Mouse (Mus musculus) kidney, adult 2 months (tissue): ENCODE measurements at regions not wholly inside any gene's neighbourhood (a gene's known extent, or its start where the extent isn't known, plus 50 kb on each side); places are given as distances from the start of the nearest gene placed in this dataset.

Experiments used
- CTCF ChIP-seq: fragments of 200-500 bp; conservative IDR thresholded peaks from 2 replicates; pipeline ENCODE4 v1.5.1; 2011; ENCODE audit warnings: low read depth, mild to moderate bottlenecking, control low read depth, low read length, moderate library complexity, mixed read lengths; ENCODE audit not compliant: insufficient read depth, insufficient read length
- POLR2A ChIP-seq: fragments of 200-500 bp; IDR thresholded peaks from one replicate; pipeline ENCODE4 v1.6.1; 2011; ENCODE audit warnings: low read depth, low read length, control low read depth

DNA sequence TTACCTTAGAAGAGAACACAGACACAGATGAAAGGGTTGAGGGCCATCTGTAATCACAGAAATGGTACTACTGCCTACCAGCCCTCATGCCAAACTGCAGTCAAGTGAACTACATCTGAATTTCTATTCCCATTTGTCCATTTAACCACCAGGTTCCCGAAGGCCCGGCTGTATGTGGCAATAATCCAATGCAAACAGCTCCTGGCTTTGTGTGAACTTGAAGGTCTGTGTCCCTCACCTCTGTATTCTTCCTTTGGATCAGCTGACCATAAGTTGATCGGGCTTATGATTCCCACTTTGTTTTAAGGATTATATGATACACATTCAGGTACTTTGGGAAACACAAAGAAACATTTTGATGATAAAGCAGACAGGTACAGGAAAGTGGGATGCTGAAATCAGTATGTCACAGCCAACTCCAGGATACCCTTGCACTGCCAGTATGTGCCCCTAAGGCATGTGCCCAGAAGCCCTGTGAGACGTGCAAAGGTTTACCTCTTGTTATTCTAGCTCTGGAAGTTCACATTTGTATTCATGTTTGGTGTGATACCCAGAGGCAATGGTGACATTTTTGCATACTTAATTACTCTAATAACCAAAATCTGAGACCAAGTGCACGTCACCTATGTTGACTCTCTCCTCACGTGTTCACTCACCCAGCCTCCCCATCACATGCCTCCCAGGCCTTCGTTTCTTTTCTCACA, 214.1 kb upstream of the Gm9747 start:
- TF ChIP-seq CTCF: no peak
- TF ChIP-seq POLR2A: no peak
